Mouse (Mus musculus) embryonic fibroblast, embryonic 13.5 days (primary cell): ENCODE measurements around the gene Fmo2.

Experiments used
- CTCF ChIP-seq: IDR thresholded peaks from 2 replicates; pipeline ENCODE4 v1.5.1; 2011; ENCODE audit warnings: mild to moderate bottlenecking, control low read depth, low read length, moderate library complexity, borderline replicate concordance; ENCODE audit not compliant: insufficient read depth
- POLR2A ChIP-seq: IDR thresholded peaks from 2 replicates; pipeline ENCODE4 v1.6.1; 2011; ENCODE audit warnings: low read depth, mild to moderate bottlenecking, control low read depth, low read length, moderate library complexity

- TF ChIP-seq CTCF (no peak), POLR2A (no peak)
These were observed 59.5 kb downstream of the Fmo2 start for GRCm38 (mm10) chr1:162838976-162839375.
